Mouse (Mus musculus) right cerebral cortex, adult 2 months (tissue): ENCODE results near the gene Gm20388.
A peak's percentile ranks its signal among the peaks of the same experiment; 100 is the strongest.
"Not testable (repeated sequence)": the region's sequence is repeated elsewhere in the genome, so short reads cannot be mapped to it uniquely, and the experiment has no call there.

Source experiments
- DNase-seq, 2 experiments: peaks; one replicate each; pipeline ENCODE4 v3.0.0; 2021 to 2022; ENCODE audit warnings: low spot score in 2 of 2

Gene Gm20388

DNA sequence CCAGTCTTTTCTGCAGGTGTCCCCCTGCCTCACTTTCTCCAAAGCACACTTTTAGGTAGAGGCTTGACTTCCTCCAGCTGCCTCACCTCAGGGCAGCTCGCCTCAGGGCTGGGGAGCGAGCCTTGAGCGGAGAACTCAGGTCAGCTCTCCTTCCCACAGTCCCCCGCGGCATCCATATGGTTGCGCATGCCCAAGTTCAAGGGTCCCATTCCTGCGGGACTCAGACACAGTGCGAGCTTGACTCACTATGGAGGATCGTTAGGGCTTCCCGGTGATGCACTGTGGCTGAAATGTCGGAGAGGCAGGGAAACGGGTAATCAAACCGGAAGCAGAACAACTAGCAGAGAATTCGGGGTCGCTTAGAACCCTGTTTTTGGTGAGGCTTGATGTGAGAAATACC, 794.5 kb downstream of the Gm20388 start:
- no peak for DNase-seq

- no peak for DNase-seq
Observed at GRCm38 (mm10) chr8:120706193-120706592, 795.6 kb downstream of the Gm20388 start.

- DNase-seq: no peak
Observed at GRCm38 (mm10) chr8:120709176-120709575, 798.5 kb downstream of the Gm20388 start.

GRCm38 (mm10) chr8:120715200-120715599, 804.6 kb downstream of the Gm20388 start:
- DNase-seq: no peak

GRCm38 (mm10) chr8:120715996-120716680, 805.5 kb downstream of the Gm20388 start:
- DNase-seq: no peak

- no peak for DNase-seq
Observed at GRCm38 (mm10) chr8:120719586-120720236, 809.1 kb downstream of the Gm20388 start.

DNA sequence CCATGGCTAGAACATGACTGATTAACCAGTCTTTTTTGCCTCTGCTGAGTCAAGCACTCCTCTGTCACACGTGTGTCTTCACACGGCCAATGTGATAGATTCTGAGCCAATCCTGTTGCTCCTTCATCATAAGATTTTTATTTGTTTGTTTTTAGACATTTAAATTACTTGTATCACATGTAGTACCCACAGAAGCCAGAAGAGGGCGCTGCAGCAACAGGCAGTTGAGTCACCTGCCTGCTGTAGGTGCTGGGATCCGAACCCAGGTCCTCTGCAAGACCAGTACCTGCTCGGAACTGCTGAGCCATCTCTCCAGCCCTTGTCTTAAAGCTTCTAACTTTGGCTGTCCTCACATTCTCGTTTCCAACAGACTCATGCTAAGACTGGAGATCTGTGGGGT, 812.4 kb downstream of the Gm20388 start:
- no peak for DNase-seq

DNA sequence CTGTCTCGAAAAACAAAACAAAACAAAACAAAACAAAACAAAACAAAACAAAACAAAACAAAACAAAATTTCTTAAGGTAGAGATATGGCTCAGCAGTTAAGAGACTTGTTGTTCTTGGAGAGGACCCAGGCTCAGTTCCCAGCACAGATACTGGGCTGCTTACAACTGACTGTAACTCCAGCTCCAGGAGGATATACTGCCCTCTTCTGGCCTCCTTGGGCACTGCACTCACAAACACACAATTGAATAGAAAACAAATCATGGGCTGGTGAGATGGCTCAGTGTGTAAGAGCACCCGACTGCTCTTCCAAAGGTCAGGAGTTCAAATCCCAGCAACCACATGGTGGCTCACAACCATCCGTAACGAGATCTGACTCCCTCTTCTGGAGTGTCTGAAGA, 813.5 kb downstream of the Gm20388 start:
- not testable (repeated sequence) for DNase-seq

GRCm38 (mm10) chr8:120724816-120725575, 814.4 kb downstream of the Gm20388 start:
- no peak for DNase-seq

DNA sequence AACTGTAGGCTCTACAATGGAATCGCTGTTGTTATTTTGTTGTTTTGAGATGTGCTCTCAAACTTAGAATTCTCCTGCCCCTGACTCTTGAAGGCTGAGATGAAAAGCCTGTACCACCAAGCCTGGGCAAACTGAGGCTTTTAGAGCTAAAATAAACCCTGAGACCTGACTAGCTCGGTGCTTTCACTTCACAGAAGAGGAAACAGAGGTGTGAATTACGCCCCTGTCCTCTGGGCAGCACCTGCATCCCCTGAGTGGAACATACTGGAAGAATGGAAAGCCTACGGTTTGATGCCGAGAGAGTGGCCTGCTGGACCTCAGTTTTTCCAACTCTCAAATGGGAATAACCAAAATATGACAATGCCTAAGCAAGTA, 814.9 kb downstream of the Gm20388 start:
- DNase-seq: no peak

- no peak for DNase-seq
Observed at GRCm38 (mm10) chr8:120726051-120726450, 815.4 kb downstream of the Gm20388 start.

GRCm38 (mm10) chr8:120728488-120729160, 818.0 kb downstream of the Gm20388 start:
- no peak for DNase-seq

DNA sequence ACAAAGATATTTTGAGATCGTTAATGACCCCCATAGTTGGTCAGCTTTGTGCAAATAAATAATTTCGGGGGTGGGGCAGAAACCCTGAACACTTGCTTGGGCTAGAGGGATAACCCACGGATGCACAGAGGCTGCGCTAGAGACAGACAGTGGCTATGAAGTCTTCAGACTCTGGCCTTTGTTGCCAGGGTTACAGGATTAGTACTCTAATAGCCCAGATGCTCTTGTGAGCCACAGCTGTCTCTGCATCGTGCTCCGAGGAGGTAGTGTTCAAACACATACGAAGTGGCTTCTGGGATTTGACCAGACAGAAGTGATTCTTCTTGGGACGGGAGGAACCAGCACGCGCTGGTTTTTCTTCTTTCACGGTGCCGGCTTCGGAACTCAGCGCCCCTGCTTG, 820.9 kb downstream of the Gm20388 start:
- DNase-seq: no peak

GRCm38 (mm10) chr8:120732068-120732467, 821.4 kb downstream of the Gm20388 start:
- DNase-seq: no peak

DNA sequence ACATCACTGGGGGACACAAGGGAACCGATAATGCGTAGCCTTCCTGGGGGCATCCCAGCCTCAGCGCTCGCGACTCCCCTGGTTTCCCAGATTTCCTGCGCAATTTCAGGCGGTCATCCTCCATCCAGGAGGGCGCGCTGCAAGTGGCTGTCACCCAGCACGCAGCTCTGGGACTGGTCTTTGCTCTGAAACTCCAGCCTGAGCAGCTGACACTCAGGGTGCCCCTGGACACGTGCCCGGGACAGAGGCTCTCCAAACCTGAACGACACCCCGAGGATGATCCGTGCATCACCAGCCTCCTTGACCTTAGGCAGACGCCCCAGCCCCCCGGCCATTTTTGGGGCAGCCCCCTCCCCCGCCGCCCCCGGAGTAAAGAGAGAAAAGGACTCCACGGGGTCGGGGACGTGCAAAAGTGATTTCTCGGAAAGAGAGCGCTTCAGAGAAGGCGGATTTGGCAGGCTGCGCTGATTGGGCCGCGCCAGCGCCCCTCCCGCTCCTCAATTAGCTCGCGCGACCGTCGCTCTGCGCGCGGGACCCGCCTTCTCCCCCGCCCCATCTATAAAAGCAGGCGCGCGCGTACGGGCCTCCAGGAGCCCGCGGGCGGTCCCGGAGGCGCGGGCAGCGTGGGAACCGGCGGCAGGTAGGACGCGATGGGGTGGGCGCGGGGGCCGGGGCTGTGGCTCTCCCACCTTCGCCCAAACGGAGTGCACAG, 825.3 kb downstream of the Gm20388 start, which contains the start of gene Irf8:
Gene Irf8, plus strand, starts transcription at position 589 of the 712 bp plus-strand sequence.
- DNase-seq: peak; percentile 74 to 81

DNA sequence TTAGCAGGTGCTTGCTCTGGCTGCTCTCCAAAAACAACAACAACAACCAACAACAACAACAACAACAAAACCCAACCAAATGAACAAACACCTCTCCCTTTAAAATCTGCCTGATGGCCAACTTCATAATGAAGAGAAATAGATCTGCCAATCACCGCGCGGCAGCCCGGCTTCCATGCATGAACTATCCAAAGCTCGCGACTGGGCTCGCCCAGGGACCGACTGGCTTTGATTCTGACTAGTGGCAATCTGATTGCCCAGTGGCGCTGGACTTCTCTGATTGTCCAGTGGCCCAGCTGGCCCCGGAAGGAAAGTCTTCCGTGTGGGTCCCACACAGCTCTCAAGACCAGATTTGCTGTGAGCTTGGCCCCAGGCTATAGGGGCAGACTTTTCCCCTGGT, 825.8 kb downstream of the Gm20388 start:
- DNase-seq: peak in 1 of 2 experiments; percentile 30

- DNase-seq: no peak
Observed at GRCm38 (mm10) chr8:120737166-120737565, 826.5 kb downstream of the Gm20388 start.

- no peak for DNase-seq
Observed at GRCm38 (mm10) chr8:120738771-120739170, 828.1 kb downstream of the Gm20388 start.

- DNase-seq: no peak
Observed at GRCm38 (mm10) chr8:120739526-120739925, 828.9 kb downstream of the Gm20388 start.

DNA sequence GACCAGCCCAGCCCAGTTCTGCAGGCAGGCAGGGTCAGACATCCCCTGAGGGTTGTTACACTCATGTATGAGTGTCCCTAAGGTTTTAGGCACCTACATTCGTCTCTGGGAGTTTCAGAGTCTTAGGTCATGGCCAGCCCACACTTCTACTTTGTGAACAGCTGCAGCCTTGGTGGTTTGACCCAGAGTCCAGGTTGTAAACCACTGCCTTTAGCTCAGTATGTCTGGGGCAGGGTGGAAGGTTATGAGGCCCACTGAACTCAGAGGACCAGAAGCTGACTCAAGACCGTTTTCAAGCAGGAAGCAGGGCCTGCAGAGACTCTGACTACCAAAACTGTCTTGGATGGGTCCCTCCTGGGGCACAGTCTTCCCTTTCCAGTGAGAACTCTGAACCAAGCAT, 829.9 kb downstream of the Gm20388 start:
- DNase-seq: no peak

DNA sequence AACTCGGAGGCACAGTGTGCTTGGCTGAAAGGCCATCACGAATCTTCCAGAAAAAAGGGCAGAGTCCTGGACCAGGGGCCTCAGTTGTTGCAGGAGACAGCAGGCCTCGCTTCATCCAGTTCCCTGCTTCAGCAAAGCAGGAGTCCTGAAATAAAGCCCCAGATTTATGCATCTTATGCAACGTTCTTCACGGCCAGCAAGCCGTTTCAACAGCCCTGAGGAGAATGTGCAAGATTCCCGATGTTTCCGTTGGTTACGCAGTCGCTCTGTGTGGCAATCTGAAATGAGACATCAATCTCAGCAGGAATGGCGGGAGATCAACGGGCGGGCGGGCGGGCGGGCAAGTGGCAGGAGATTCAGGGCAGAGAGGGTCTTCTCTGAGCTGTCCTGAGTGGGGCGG, 830.4 kb downstream of the Gm20388 start:
- DNase-seq: peak in 1 of 2 experiments; percentile 14
